Mouse (Mus musculus) 3T3-L1 (cell line): ENCODE data around the gene Sox11.
A peak's percentile ranks its signal among the peaks of the same experiment; 100 is the strongest.

Experiments used
- DNase-seq: peaks from one replicate; pipeline ENCODE4 v3.0.0-alpha.2; 2015; ENCODE audit warnings: low read depth, low spot score

Sox11 gene

GRCm38 (mm10) chr12:27341871-27342690 lies at the start of gene Sox11:
Sox11 (minus strand) TSS chr12:27342574.
- peak; percentile 3 for DNase-seq

- DNase-seq: no peak
Measured at GRCm38 (mm10) chr12:27391652-27392305, 49.4 kb upstream of the Sox11 start.

DNA sequence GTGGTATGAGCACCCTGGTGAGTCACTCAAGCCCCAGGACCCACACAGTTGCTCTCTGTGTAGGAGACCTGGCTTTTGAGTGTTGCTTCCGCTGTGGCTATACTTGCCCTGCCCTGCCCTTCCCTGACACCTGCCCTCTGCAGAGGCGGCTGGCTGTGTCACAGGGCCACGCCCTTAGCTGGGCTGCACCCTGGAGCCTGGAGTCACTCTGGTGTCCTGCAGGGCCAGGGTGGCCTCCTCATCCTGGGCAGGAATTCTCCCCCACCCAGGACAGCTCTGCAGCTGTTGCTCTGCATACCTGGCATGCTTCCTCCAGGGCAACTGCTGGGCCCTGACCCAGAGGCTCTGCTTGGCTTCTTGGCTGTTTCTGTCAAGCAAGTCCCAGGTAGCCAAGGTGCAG lies 48.1 kb upstream of the Sox11 start:
- DNase-seq: no peak

DNA sequence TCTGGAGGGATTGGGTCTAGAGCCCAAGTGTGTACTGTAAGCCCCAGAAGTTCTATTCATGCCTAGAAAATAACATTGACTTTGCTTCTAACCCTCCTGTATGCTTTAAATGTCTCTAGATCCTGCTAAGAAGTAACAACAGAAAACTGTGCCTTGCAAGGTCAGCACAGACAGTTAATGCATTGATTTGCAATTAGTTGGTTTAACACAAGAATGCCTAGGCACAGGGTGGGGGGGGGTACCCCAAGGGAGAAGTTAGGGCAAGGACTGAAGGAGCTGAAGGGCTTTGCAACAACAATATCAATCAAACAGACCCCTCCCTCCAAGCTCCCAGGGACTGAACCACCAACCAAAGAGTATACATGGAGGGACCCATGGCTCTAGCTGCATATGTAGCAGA lies 47.1 kb upstream of the Sox11 start:
- no peak for DNase-seq

GRCm38 (mm10) chr12:27372505-27372904 lies 30.1 kb upstream of the Sox11 start:
- DNase-seq: no peak

- no peak for DNase-seq
Measured at GRCm38 (mm10) chr12:27370756-27371155, 28.4 kb upstream of the Sox11 start.

DNA sequence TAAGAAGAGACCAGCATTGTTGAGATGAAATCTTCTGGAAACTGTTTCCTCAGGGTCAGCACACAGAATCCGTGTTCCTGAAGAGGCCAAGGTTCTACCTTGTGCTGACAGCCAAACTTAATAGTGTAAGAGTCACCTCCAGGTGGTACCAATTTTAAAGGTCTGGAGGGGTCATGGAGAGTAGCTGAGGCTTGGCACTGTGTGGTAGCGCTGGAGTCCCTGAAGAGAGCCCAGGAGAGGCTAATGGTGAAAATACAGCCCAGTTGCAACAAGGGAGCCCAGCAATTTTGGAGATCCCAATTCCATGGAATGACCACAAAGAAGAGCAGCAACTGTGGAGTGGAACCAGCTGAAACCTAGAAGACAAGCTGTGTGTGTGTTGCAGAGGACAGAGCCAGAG lies 25.1 kb upstream of the Sox11 start:
- no peak for DNase-seq

GRCm38 (mm10) chr12:27363840-27364640 lies 21.7 kb upstream of the Sox11 start:
- DNase-seq: no peak

DNA sequence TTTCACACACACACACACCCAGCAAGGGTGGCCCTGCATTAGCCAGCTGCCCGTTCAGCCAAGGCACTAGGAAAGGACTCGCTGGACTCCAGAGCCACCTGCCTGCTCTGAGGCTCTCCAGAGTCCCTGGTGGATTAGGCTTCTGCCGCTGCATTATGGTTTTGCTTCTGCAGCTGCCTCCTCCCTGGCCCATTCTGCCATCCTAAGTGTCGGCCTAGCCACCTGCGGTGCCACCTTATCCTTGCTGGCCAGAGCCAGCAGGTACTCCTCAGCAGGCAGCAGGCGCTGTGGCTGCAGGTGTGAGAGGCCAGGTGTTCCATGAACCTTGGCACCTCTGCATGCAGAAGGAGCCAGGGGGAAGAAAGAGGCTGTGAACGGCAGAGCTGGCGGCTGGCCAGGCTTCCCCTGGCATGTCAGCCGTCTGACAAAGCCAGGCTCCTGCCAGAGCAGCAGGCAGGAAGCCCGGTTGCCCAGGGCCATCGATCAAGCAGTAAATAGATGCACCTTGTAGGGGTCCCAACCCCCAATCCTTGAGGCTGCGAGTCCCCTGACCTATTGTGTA lies 14.8 kb upstream of the Sox11 start:
- DNase-seq: no peak

GRCm38 (mm10) chr12:27356571-27356970 lies 14.2 kb upstream of the Sox11 start:
- DNase-seq: no peak

- no peak for DNase-seq
Measured at GRCm38 (mm10) chr12:27343606-27344410, 1.4 kb upstream of the Sox11 start.

- peak; percentile 79 for DNase-seq
Measured at GRCm38 (mm10) chr12:27342691-27343605, 574 bp upstream of the Sox11 start.

GRCm38 (mm10) chr12:27341130-27341870 lies 1.1 kb downstream of the Sox11 start:
- DNase-seq: no peak

DNA sequence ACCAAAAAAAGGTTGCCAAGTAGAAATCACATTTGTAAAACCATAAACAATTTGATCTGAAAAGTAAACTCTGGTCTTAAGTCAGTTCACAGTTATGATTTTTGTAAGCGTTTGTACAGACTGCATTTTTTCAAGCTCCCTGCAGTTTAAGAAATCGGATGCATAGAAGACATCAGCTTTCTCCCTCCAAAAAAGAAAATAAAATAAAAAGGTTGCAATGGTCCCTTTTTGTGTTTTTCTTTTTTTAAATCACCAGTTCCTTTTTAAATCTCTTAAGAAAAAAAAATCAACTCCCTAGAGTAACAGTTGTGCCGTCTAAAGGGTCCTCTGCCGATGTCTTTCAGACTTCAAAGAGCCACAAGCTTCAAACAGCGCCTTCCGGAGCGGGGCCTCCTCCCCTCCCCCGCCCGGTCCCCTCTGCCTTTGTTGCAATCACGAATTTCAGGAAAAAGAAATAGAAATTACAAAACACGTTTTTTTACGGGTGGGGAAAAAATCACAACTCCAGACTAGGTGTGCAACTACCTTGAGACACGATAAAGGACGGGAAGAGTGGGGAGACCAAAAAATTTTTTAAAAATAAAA lies 1.8 kb downstream of the Sox11 start:
- peak; percentile 4 for DNase-seq

GRCm38 (mm10) chr12:27339171-27339751 lies 3.1 kb downstream of the Sox11 start:
- peak; percentile 15 for DNase-seq

GRCm38 (mm10) chr12:27338721-27339170 lies 3.6 kb downstream of the Sox11 start:
- no peak for DNase-seq

GRCm38 (mm10) chr12:27338116-27338515 lies 4.3 kb downstream of the Sox11 start:
- no peak for DNase-seq

DNA sequence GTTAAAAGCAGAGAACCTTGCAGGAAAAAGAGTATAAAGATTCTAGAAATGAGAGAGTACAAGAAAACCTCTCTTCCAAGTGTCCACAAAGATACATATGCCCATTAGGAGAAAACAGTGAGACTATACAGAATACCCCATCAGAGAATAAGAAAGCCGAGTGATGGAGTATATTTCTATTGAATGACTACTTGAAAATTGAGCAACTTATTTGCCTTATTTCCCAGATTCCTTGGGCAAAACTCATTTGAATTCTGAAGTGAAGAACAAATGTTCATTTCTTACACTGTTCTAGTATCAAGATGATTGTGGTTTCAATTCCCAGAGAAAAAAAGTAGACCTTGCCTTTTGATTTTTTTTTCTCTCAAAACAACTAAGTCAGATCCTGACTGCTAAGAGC lies 4.9 kb downstream of the Sox11 start:
- no peak for DNase-seq
